Comparison of ENCODE assay signal across 8 mouse cellular contexts in the genomic region with DNA sequence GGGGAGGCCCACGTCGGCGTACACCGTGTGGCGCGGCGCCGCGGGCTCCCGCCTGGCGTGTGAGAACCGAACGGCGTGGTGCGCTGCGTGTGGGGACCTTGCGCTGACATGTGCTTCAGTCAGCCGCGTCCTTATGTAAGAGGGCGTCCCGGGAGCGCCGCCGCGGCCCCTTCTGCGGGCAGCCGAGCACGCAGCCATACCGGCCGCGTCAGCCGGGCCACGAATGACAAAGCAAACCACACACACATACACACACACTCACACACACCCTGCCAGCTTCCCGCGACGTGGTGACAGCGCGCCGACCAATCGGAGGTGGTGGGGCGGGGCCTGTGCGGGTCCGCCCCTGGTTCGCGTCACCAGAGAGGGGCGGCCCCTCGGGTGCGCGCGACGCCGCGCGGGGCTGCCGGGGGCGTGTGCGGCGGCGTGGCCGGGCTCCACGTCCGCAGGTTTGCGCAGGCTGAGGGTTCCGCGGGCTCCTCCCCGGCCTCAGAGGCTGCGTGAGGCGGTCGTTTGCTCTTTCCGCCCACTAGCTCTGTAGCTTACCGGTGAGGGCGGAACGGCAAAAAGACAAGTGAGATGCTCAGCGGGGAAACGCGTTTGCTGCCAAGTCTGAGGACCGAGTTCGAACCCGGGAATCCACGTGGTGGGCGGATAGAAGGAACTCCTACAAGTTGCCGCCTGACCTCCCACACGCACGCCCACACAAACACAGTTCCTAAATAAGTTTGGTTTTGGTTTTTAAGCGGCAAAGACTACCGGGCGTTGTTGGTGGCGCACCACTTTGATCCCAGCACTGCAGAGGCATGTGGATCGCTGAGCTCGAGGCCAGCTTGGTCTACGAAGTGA. TPM values are rescaled to one million over a fixed set of nuclear protein-coding genes. Genes with fewer than 3 reads are reported as not detected.
DNase-seq lines count a peak whose midpoint lies in the region; ATAC-seq lines count a peak whose summit lies in the region.

No protein-coding gene starts in this region.

- H3K36me3 ChIP-seq in intestine, embryonic 15.5 days, result no peaks in the 10 kb centered on the region

- H3K27me3 ChIP-seq in intestine, embryonic 15.5 days (replicated peaks), result no peaks in the 10 kb centered on the region

- H3K4me3 ChIP-seq in intestine, embryonic 15.5 days (replicated peaks), result peak overlapping the region; percentile 86

- intact Hi-C loops in gastrocnemius, postnatal 36 days (cut with DNase I), result loop anchor here (5.0 kb wide), 1 partner anchor 68 kb away; a partner anchor contains a TSS
- intact Hi-C loops in left cerebral cortex, postnatal 14 days (cut with DNase I), result loop anchor here (2.0 kb wide), 1 partner anchor 69 kb away; a partner anchor contains a TSS

- ATAC-seq in intestine, embryonic 15.5 days, result peak; percentile 95
- peak; percentile 83 for ATAC-seq in megakaryocyte-erythroid progenitor cell, adult 5-6 weeks (replicated peaks; ENCODE audit: low FRiP score, low TSS enrichment, poor library complexity, severe bottlenecking)

- DNase-seq in adrenal gland, adult 2 months, result peak; percentile 96
- peak; percentile 96 for DNase-seq in embryo, embryonic 11 days
- peak; percentile 87 to 94 for DNase-seq in gastrocnemius, postnatal 36 days
- peak; percentile 94 to 97 for DNase-seq in left cerebral cortex, postnatal 14 days (ENCODE audit: low spot score in 2 of 2)
- DNase-seq in right cerebral cortex, postnatal 14 days, result peak; percentile 93
- peak; percentile 91 for DNase-seq in urinary bladder, postnatal 36 days (ENCODE audit: low spot score in 2 of 2)

- peak overlapping the region; percentile 88 for H3K27ac ChIP-seq in intestine, embryonic 15.5 days

- peak overlapping the region; percentile 53 for H3K9ac ChIP-seq in intestine, embryonic 15.5 days

- H3K4me2 ChIP-seq in intestine, embryonic 15.5 days (replicated peaks), result peak overlapping the region; percentile 72

- WGBS in intestine, embryonic 15.5 days, result under 1% methylated on average over 91 of the region's 91 CpGs

- H3K4me1 ChIP-seq in intestine, embryonic 15.5 days (replicated peaks), result peaks cover 8% of the 10 kb centered on the region; the same call in 1 of the 2 replicates

- no peaks in the 10 kb centered on the region for H3K9me3 ChIP-seq in intestine, embryonic 15.5 days

RNA-seq across cellular contexts. Expression of a gene that starts 0.7 kb away (rescaled TPM):
- total RNA-seq in adrenal gland, adult 2 months (2021), result 10 to 100 TPM; 35.6 to 37.1 TPM
- 14.2 and 15.6 TPM in 2 replicates for polyA plus RNA-seq in adrenal gland, adult 2 months (2012; rRNA removed)
- 10 to 100 TPM; 15.0 to 17.0 TPM for total RNA-seq in gastrocnemius, postnatal 36 days (2021)
- 28.6 and 31.2 TPM in 2 replicates for polyA plus RNA-seq in intestine, embryonic 15.5 days (2015; fragmentation: Nextera tagmentation; extraction: Ambion mirVana)
- 10 to 100 TPM; 49.2 to 53.0 TPM for total RNA-seq in left cerebral cortex, postnatal 14 days (2021)
- 32.4 and 36.2 TPM in 2 replicates for total RNA-seq in megakaryocyte-erythroid progenitor cell, adult 5-6 weeks (2014; fragmentation: Nextera tagmentation)
- total RNA-seq in megakaryocyte-erythroid progenitor cell, adult 5-6 weeks (2017), result 41.9 and 61.3 TPM in 2 replicates

RNA-seq across cellular contexts. Expression of a gene that starts 10.5 kb away (rescaled TPM):
- not detected for total RNA-seq in adrenal gland, adult 2 months (2021)
- polyA plus RNA-seq in adrenal gland, adult 2 months (2012; rRNA removed), result 0.09 and 0.12 TPM in 2 replicates
- total RNA-seq in gastrocnemius, postnatal 36 days (2021), result not detected
- 7.9 and 8.4 TPM in 2 replicates for polyA plus RNA-seq in intestine, embryonic 15.5 days (2015; fragmentation: Nextera tagmentation; extraction: Ambion mirVana)
- total RNA-seq in left cerebral cortex, postnatal 14 days (2021), result not detected
- total RNA-seq in megakaryocyte-erythroid progenitor cell, adult 5-6 weeks (2014; fragmentation: Nextera tagmentation), result 163 and 165 TPM in 2 replicates
- total RNA-seq in megakaryocyte-erythroid progenitor cell, adult 5-6 weeks (2017), result 119 and 185 TPM in 2 replicates

Comparison
In these comparisons a context has a peak if more than half of its experiments do, and no peak if none do; other contexts are left out.
1. Peak in every context shown above with its lines: DNase-seq, ATAC-seq, H3K4me3 ChIP-seq and H3K27ac ChIP-seq.
2. RNA of a gene that starts 10.5 kb away (total RNA-seq): 119 to 185 TPM in megakaryocyte-erythroid progenitor cell, adult 5-6 weeks; not detected in adrenal gland, adult 2 months, not detected in left cerebral cortex, postnatal 14 days and not detected in gastrocnemius, postnatal 36 days; every median in the first group is over 10 times any median in the second.